Mouse (Mus musculus) cerebellum, adult 2 months (tissue): ENCODE data around the gene Grhpr.

Experiments used
- CTCF ChIP-seq: fragments of 200-500 bp; IDR thresholded peaks from 2 replicates; pipeline ENCODE4 v1.5.1; 2011; ENCODE audit warnings: low read depth, mild to moderate bottlenecking, control low read depth, low read length, moderate library complexity, borderline replicate concordance; ENCODE audit not compliant: insufficient read depth
- POLR2A ChIP-seq: fragments of 200-500 bp; IDR thresholded peaks from 2 replicates; pipeline ENCODE4 v1.6.1; 2011; ENCODE audit warnings: low read length, control low read depth, borderline replicate concordance; ENCODE audit not compliant: insufficient read depth

GRCm38 (mm10) chr4:44970056-44970455, 11.1 kb upstream of the Grhpr start:
- TF ChIP-seq CTCF = no peak
- no peak for TF ChIP-seq POLR2A
